Mouse (Mus musculus) midbrain, embryonic 16.5 days (tissue): Measurements from ENCODE around the gene Map4. TPM values are rescaled to one million over a fixed set of nuclear protein-coding genes. Genes with fewer than 3 reads are reported as not detected.

Experiments
- ATAC-seq: fragments of 200-750 bp; cut with Nextera tagmentation; 2 replicates; pipeline ENCODE4 v1.8.0; 2017; ENCODE audit warnings: moderate TSS enrichment
- H3K27ac ChIP-seq: fragments of 300-500 bp; sonication (generic); 2 replicates; pipeline ENCODE4 v1.5.1; 2014; ENCODE audit warnings: mild to moderate bottlenecking, low read length, mixed read lengths
- H3K27me3 ChIP-seq: fragments of 300-500 bp; sonication (generic); 2 replicates; pipeline ENCODE4 v1.6.1; 2014; ENCODE audit warnings: low read depth, low read length, mixed read lengths; ENCODE audit not compliant: control insufficient read depth, insufficient read depth
- H3K36me3 ChIP-seq: fragments of 300-500 bp; sonication (generic); 2 replicates; pipeline ENCODE4 v1.6.1; 2014; ENCODE audit warnings: mild to moderate bottlenecking, low read length, moderate library complexity, mixed read lengths; ENCODE audit not compliant: control insufficient read depth, insufficient read depth
- H3K4me1 ChIP-seq: fragments of 300-500 bp; sonication (generic); 2 replicates; pipeline ENCODE4 v1.6.1; 2014; ENCODE audit warnings: mild to moderate bottlenecking, low read length, mixed read lengths; ENCODE audit not compliant: control insufficient read depth, insufficient read depth
- H3K4me2 ChIP-seq: fragments of 300-500 bp; sonication (generic); 2 replicates; pipeline ENCODE4 v1.6.1; 2014; ENCODE audit warnings: mild to moderate bottlenecking, low read length, mixed read lengths
- H3K4me3 ChIP-seq: fragments of 300-500 bp; sonication (generic); 2 replicates; pipeline ENCODE4 v1.5.1; 2014; ENCODE audit warnings: low read depth, mild to moderate bottlenecking, low read length, moderate library complexity, mixed read lengths
- H3K9ac ChIP-seq: fragments of 300-500 bp; sonication (generic); 2 replicates; pipeline ENCODE4 v1.6.1; 2014; ENCODE audit warnings: low read depth, low read length, mixed read lengths
- H3K9me3 ChIP-seq: fragments of 300-500 bp; sonication (generic); replicated peaks from 2 replicates; pipeline ENCODE4 v1.6.1; 2014; ENCODE audit warnings: mild to moderate bottlenecking, low read length, mixed read lengths; ENCODE audit not compliant: control insufficient read depth, poor library complexity, severe bottlenecking
- WGBS: fragments of 180-500 bp; shearing (Covaris S2); extraction: QIAGEN DNeasy Blood & Tissue Kit; methylation state at CpG from one replicate; pipeline ENCODE4 v1.1.7; 2014; 5-methylcytosine and 5-hydroxymethylcytosine counted together
- polyA plus RNA-seq: library from polyadenylated mRNA; unstranded; fragments of >200 nt; fragmentation: Nextera tagmentation; extraction: Ambion mirVana; gene quantifications from 2 replicates; pipeline ENCODE4 v1.2.1, GENCODE M21; 2015

Gene Map4
- polyA plus RNA-seq, 1 experiment from 2014 or later: 213 TPM

GRCm38 (mm10) chr9:109898027-109898426 lies 33.2 kb upstream of the Map4 start:
- Histone ChIP-seq H3K4me3 (no peak overlapping the region), H3K9ac (no peak overlapping the region), H3K9me3 (no peaks in the 10 kb centered on the region), H3K36me3 (no peaks in the 10 kb centered on the region), H3K27me3 (no peaks in the 10 kb centered on the region), H3K4me2 (no peak overlapping the region), H3K4me1 (no peaks in the 10 kb centered on the region), H3K27ac (no peak overlapping the region)
- no peak for ATAC-seq
- 57% methylated on average over 2 of the region's 2 CpGs for WGBS

GRCm38 (mm10) chr9:109899361-109899760 lies 31.9 kb upstream of the Map4 start:
- H3K4me2 ChIP-seq: no peak overlapping the region
- no peaks in the 10 kb centered on the region for H3K27me3 ChIP-seq
- no peaks in the 10 kb centered on the region for H3K9me3 ChIP-seq
- no peak overlapping the region for H3K9ac ChIP-seq
- H3K4me1 ChIP-seq: no peaks in the 10 kb centered on the region
- no peak overlapping the region for H3K27ac ChIP-seq
- H3K4me3 ChIP-seq: no peak overlapping the region
- no peak for ATAC-seq
- H3K36me3 ChIP-seq: no peaks in the 10 kb centered on the region
- WGBS: 72% methylated on average over 7 of the region's 15 CpGs

- H3K4me3 ChIP-seq: no peak overlapping the region
- no peaks in the 10 kb centered on the region for H3K9me3 ChIP-seq
- 72% methylated on average over 8 of the region's 8 CpGs for WGBS
- no peaks in the 10 kb centered on the region for H3K4me1 ChIP-seq
- no peak overlapping the region for H3K27ac ChIP-seq
- no peak overlapping the region for H3K9ac ChIP-seq
- H3K4me2 ChIP-seq: no peak overlapping the region
- H3K27me3 ChIP-seq: no peaks in the 10 kb centered on the region
- no peaks in the 10 kb centered on the region for H3K36me3 ChIP-seq
- ATAC-seq: no peak
Observed at GRCm38 (mm10) chr9:109899774-109900173, 31.5 kb upstream of the Map4 start.

GRCm38 (mm10) chr9:109900604-109901003 lies 30.7 kb upstream of the Map4 start:
- H3K9me3 ChIP-seq: no peaks in the 10 kb centered on the region
- H3K27ac ChIP-seq: no peak overlapping the region
- ATAC-seq: no peak
- H3K27me3 ChIP-seq: no peaks in the 10 kb centered on the region
- no peak overlapping the region for H3K4me2 ChIP-seq
- no peaks in the 10 kb centered on the region for H3K4me1 ChIP-seq
- no peak overlapping the region for H3K9ac ChIP-seq
- no peak overlapping the region for H3K4me3 ChIP-seq
- 87% methylated on average over 3 of the region's 3 CpGs for WGBS
- no peaks in the 10 kb centered on the region for H3K36me3 ChIP-seq

GRCm38 (mm10) chr9:109902246-109902645 lies 29.0 kb upstream of the Map4 start:
- no peaks in the 10 kb centered on the region for H3K4me1 ChIP-seq
- no peak overlapping the region for H3K4me2 ChIP-seq
- no peaks in the 10 kb centered on the region for H3K9me3 ChIP-seq
- 55% methylated on average over 4 of the region's 4 CpGs for WGBS
- H3K4me3 ChIP-seq: no peak overlapping the region
- no peak for ATAC-seq
- no peaks in the 10 kb centered on the region for H3K27me3 ChIP-seq
- no peak overlapping the region for H3K9ac ChIP-seq
- H3K27ac ChIP-seq: no peak overlapping the region
- no peaks in the 10 kb centered on the region for H3K36me3 ChIP-seq

- Histone ChIP-seq H3K27ac (no peak overlapping the region), H3K36me3 (no peaks in the 10 kb centered on the region), H3K4me1 (no peaks in the 10 kb centered on the region), H3K9me3 (no peaks in the 10 kb centered on the region), H3K4me3 (no peak overlapping the region), H3K9ac (no peak overlapping the region), H3K27me3 (no peaks in the 10 kb centered on the region), H3K4me2 (no peak overlapping the region)
- WGBS: 65% methylated on average over 5 of the region's 5 CpGs
- ATAC-seq: no peak
Observed at GRCm38 (mm10) chr9:109902740-109903139, 28.5 kb upstream of the Map4 start.

GRCm38 (mm10) chr9:109907300-109907699 lies 24.0 kb upstream of the Map4 start:
- no peak overlapping the region for H3K4me3 ChIP-seq
- 66% methylated on average over 8 of the region's 8 CpGs for WGBS
- H3K27ac ChIP-seq: no peak overlapping the region
- no peaks in the 10 kb centered on the region for H3K36me3 ChIP-seq
- H3K27me3 ChIP-seq: no peaks in the 10 kb centered on the region
- H3K9ac ChIP-seq: no peak overlapping the region
- H3K4me1 ChIP-seq: no peaks in the 10 kb centered on the region
- no peaks in the 10 kb centered on the region for H3K9me3 ChIP-seq
- no peak for ATAC-seq
- no peak overlapping the region for H3K4me2 ChIP-seq

GRCm38 (mm10) chr9:109907774-109908465 lies 23.3 kb upstream of the Map4 start:
- Histone ChIP-seq H3K4me1 (no peaks in the 10 kb centered on the region), H3K4me3 (no peak overlapping the region), H3K4me2 (no peak overlapping the region), H3K9ac (no peak overlapping the region), H3K27me3 (no peaks in the 10 kb centered on the region), H3K36me3 (no peaks in the 10 kb centered on the region), H3K9me3 (no peaks in the 10 kb centered on the region), H3K27ac (no peak overlapping the region)
- 83% methylated on average over 6 of the region's 6 CpGs for WGBS
- no peak for ATAC-seq

GRCm38 (mm10) chr9:109909102-109909501 lies 22.2 kb upstream of the Map4 start:
- Histone ChIP-seq H3K27me3 (no peaks in the 10 kb centered on the region), H3K4me3 (no peak overlapping the region), H3K36me3 (no peaks in the 10 kb centered on the region), H3K9ac (no peak overlapping the region), H3K27ac (no peak overlapping the region), H3K4me1 (no peaks in the 10 kb centered on the region), H3K9me3 (no peaks in the 10 kb centered on the region), H3K4me2 (no peak overlapping the region)
- 77% methylated on average over 8 of the region's 8 CpGs for WGBS
- ATAC-seq: no peak
